Mouse (Mus musculus) bone marrow, adult 2 months (tissue): ENCODE measurements around the gene Lrrc38.

ENCODE experiments used
- CTCF ChIP-seq: fragments of 200-500 bp; IDR thresholded peaks from 2 replicates; pipeline ENCODE4 v1.5.1; 2011; ENCODE audit warnings: low read length, control low read depth; ENCODE audit not compliant: control insufficient read depth, insufficient read depth
- POLR2A ChIP-seq: fragments of 200-500 bp; IDR thresholded peaks from 2 replicates; pipeline ENCODE4 v1.6.1; 2011; ENCODE audit warnings: low read depth, mild to moderate bottlenecking, control low read depth, low read length, borderline replicate concordance; ENCODE audit not compliant: control insufficient read depth

- TF ChIP-seq CTCF (no peak), POLR2A (no peak)
These were observed 62.1 kb downstream of the Lrrc38 start for GRCm38 (mm10) chr4:143411566-143412218.
